Mouse (Mus musculus): ENCODE data around the gene Rapgef1.
"Not testable (repeated sequence)": the region's sequence is repeated elsewhere in the genome, so short reads cannot be mapped to it uniquely, and the experiment has no call there.

Rapgef1 gene

DNA sequence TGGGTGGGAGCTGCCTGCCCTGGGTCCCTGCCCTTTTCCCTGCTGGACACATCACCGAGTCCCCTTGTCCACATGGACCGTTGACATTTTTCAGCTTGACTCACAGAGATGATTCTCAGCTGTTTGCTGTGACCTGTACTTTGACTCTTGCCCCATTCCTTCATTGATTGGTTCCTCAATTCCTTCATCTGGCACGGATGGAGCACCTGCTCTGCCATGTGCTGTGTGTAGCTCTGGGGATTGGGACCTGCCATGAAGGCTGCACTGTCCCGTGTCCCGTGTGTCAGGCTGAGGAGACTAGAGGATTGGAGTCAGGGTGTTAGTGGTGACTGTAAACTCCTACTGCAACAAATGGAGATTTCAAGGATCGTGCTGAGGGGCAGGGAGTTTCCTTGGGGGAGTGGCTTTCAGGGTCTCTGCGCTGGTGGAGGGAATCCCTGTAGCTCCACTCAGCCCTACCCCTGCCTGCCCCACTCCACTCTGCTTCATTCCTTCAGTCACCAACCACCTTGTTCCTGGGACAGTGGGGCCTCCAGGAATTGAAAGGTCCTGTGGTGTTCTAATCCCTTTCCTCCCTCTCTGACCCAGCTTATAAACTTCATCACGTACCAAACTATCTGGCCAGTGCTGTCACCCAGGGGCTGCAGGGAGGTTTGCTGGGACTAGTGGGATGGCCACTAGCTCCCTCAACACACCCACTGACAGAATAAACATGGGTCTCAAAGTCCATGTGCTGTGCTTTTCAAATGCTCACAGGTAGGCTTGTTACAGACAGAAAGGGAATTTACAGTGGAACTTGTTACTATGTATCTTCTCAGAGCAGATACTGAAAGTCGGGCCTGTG is 3.9 kb downstream of the Rapgef1 start:
- DNase-seq (ENCODE audit: low spot score in 2 of 2): no peak

DNA sequence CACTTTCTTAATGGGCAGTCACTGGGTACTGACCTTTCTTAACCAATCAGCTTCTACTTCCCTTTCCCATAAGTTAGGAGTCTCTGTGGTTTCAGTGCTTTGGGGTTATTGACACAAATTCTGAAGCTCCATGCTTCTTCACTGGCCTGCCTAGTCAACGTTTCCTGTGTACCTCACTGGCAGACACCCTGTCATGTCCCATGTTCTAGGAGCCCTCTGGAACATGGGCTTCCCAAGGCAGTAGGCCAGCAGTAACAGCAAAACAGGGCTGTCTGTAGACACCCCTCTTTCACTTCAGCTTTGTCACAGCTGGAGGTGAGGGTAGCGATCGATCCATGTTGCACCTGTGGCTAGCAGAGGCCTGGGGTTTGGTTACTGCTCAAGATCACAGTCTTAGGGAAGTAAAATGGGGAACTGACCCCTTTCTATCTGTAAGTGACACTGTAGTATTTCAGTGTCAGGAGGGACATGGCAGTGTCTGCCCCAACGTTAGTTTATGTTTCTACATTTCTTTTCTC is 4.6 kb downstream of the Rapgef1 start:
- no peak for DNase-seq (ENCODE audit: low spot score in 2 of 2)

DNA sequence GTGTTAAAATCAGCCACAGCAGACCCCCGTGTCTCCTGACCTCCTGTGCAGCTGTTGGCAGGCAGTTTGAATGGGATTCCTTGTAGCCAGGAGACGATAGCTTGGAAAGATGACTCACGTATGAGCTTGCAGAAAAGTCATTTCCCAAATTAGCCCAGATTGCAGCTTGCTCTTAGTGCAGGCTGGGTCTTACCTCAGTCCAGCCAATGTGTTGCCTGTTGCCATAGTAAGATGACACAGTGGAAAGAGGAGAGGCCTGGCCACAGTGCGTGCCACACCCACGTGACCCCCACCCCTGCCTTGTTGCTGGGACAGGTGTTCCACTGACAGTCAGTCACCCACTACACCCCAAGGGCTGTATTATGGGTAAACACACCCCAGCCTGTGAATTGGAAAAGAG is 5.2 kb downstream of the Rapgef1 start:
- DNase-seq (ENCODE audit: low spot score in 2 of 2): no peak

DNA sequence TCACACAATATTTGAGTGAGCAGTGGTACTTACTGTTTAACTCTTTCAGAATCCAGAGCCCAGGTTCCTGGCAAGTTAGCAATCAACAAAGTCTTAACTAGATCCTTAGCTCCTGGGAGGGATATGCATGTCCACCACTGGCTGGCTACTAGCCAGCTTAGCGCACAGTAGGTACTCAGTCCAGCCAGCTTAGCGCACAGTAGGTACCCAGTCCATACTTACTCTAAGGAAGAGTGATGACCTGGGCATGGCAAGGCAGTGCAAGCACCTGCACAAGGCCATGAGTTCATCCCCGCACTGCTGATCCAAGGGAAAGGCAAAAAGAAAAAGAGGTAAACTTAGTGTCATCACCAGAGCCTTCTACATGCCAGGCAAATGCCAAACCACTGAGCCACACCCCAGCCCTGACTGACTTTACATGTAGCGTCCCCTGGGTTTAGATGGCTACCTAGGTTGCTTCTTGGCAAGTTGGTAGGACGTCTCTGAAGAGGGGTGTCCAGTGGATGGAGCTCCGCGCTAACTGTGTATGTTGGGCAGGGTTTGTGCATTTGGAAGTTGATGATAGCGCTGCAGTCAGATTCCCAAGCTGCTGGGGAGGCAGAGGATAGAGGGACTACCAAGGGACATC is 6.2 kb downstream of the Rapgef1 start:
- no peak for DNase-seq (ENCODE audit: low spot score in 2 of 2)

DNA sequence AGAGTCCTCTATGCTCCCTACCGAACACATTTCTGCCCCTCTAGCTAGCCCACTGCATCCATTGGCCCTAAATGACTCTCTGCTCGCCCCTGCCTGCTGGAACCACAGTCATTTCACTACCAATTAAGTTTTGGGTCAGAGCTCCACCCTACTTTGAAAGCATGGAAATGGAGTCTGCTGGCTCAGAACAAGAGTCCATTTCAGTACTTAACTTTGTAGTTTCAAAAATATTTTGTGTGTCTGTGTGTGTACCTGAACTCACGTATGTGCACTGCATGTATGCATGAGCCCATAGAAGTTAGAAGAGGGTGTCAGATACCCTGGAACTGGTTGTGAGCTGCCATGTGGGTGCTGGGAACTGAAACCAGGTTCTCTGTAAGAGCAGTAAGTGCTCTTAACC is 7.8 kb downstream of the Rapgef1 start:
- no peak for DNase-seq (ENCODE audit: low spot score in 2 of 2)

DNA sequence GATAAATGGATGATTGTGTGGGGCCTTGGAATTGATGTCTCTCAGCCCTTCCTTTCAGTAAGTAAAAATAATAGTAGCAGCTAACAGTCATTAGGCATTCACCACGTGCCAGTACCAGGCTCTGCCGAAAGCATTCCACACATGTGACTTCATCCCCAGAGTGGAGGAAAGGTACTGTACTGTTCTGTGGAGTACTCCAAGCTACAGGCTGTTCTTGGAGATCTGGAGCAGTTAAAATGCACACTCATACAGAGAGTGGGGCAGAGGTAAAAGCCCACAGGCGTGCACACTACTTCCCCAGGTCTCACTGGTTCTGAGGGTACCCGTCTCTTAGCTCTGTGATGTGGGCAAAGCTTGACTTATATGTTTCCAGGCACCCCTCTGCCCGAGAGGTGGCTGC is 8.7 kb downstream of the Rapgef1 start:
- no peak for DNase-seq (ENCODE audit: low spot score in 2 of 2)

DNA sequence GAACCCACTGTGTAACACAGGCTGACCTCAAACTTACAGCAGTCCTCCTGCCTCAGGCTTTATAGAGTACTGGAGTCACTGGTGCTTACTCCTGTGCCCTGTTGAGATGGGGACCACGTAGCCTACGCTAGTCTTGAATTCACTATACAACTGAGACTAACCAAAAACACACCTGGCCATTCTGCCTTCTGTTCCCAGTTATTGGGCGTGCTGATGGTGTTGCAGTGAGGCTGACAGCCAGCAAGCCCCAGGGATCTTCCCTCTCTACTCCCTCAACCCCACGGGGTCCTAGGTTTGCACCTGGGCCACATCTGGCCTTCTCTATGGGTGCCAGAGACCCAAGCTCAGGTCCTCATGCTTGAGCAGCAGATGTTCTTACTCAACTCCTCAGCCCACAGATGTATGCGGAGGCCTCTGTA is 9.3 kb downstream of the Rapgef1 start:
- no peak for DNase-seq (ENCODE audit: low spot score in 2 of 2)

DNA sequence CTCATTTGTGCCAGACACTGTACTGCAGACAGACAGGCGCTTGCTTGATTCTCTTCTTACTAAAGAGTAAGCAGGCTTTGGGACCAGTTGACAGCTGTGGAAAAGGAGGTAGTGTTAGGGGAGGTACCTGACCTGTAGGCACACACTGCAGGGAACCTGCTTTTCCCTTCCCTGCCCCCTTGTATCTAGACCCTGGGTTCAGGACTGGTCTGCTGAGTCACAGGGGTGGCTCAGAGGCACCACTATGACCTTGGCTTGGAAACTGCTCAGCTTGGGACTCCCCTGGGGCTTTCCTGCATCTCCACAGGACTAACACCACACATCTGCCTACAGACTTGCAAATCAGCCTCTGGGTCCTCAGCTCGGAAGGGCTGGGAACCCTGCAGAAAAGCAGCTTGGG is 9.8 kb downstream of the Rapgef1 start:
- no peak for DNase-seq (ENCODE audit: low spot score in 2 of 2)

DNA sequence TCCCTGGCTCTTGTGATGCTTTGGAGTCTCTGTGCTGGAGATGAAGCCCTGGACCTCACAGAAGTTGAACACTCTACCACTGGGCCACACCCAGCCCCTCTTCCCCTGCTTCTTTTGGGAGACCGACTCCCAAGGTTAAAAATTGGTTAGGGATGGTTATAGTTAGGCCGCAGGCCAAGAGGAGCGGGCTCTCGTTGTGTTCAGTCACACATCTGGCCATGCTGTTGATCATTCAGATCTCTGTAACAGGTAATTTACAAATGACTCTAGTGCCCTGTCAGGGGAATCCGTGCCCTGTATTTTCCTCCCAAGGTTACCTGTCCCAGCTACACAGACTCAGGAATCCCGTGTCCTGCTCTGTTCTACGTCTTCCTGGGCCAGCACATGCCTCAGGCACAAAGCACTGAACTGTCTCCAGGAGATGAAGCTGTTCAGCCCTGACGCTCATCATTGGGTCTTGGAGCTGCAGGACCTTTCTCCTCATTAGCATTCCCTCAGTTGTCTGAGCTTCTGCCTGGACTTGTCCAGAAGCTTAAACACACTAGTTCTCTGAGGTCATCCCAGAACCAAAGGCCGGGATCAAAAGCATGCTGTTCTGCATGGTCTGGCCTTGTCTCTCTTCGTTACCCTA is 10.7 kb downstream of the Rapgef1 start:
- no peak for DNase-seq (ENCODE audit: low spot score in 2 of 2)

DNA sequence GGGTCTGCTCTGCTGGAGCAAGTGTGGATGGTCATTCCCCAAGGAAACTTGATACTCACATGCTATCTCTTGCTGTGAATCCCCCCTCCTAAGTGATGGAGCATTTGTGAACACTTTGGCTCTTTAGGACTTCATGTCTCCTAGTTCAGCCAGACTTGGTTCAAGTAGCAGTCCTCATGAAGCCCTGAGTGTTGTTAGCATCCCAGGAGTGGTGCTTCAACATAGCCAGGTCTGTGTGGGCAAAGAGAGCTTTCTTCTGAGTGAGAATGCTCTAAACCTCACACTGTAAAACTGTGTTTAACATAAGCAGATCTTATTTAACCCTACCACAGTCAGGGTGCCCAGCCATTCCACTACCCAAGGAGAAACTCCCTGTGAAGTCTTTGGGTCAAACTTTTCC is 11.5 kb downstream of the Rapgef1 start:
- DNase-seq (ENCODE audit: low spot score in 2 of 2): no peak

DNA sequence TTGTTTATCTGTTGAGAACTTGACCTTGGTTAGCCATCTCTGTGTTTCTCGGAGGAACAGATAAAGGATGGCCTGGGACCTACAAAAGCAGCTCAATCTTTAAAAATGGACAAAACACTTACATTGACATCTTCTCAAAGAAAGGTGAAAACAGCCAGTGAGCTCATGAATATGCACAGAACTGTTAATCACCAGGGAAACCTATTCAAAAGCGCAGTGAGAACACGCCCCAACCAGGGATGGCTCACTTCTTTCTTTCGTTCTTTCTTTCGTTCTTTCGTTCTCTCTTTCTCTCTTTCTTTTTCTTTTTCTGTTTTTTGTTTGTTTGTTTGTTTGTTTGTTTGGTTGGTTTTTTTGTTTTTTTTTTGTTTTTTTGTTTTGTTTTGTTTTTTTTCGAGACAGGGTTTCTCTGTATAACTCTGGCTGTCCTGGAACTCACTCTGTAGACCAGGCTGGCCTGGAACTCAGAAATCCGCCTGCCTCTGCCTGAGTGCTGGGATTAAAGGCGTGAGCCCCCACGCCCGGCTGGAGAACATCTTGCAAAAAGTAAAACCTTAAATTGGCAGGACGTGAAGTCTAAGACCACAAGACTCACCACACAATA is 12.1 kb downstream of the Rapgef1 start:
- DNase-seq (ENCODE audit: low spot score in 2 of 2): not testable (repeated sequence)

DNA sequence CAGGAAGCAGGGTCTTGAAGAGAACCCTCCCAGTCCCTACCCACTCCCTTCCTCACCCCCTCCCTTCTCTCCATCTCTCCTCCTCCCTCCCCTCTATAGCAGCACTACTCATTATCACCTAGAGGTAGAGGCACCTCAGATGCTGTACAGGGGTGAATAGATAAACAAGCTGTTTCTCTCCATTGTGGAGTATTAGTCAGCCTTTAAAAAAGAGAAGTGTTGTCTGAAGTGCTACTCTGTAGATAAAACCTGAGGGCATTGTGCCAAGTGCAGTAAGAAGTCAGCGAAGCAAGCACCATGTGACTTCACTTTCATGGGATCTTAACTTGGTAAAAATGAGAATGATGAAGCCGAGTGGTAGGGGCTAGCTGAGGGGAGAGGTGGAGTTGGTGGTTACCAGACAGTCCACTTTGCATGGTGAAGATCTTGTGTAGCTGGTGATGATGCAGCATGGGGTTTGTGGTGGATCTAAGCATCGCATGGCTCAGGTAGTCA is 12.7 kb downstream of the Rapgef1 start:
- no peak for DNase-seq (ENCODE audit: low spot score in 2 of 2)

DNA sequence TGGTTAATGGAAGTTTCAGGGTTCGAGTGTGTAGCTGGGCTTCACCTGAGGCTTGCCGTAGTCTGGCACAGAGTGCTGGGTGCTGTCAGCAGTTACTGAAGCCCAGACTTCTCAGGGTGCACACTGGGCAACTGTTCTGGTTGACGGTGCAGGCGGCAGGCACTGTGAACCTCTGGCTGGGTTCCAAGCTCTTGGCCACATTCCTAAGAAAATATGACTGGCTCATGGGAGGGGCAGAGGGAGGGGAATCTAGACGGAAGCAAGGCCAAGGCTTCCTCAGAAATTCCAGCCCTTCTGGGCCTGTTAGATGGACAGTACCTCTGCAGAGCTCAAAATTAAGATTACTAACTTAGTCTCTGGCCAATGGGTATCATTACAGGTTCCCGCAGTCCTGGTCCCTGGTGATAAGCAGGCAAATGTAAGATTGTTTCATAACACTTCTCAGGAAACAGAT is 13.6 kb downstream of the Rapgef1 start:
- DNase-seq (ENCODE audit: low spot score in 2 of 2): peak; percentile 67 to 80

DNA sequence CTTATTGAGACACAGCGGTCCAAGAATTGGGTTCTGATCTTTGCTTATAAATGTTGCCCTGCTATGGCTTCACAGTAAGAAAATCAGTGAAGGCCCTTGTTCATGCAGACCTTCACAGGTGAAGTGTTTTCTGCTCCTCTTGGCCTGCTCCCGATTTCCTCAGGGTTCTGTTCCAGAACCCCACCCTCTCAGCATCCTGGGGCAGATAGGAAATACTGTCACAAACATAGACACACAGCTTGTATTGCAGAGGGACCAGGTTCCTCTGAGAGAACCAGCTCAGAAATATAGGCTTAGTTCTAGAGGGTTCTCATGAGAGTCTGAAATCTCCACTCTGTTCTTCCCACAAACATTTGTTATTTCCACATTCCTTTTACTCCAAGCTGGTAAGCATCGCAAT is 14.3 kb downstream of the Rapgef1 start:
- DNase-seq (ENCODE audit: low spot score in 2 of 2): no peak

DNA sequence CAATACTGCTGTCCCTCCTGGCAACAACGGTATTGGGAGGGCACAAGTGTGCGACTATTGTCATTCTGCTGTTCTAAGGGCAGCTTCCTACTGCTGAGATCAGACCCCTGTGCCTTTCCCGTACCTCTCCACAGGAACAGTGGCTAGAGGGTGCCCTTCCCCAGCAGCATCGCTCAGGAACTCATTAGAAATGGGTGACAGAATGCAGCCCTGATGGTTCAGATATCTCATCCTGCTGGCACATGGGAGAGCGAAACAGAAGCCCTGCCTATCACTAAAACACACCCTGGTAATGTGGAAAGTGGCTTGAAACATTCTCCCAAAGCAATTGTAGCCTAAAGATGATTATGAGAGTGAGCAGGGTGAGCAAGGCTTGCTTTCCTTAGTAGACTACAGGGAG is 15.0 kb downstream of the Rapgef1 start:
- no peak for DNase-seq (ENCODE audit: low spot score in 2 of 2)

DNA sequence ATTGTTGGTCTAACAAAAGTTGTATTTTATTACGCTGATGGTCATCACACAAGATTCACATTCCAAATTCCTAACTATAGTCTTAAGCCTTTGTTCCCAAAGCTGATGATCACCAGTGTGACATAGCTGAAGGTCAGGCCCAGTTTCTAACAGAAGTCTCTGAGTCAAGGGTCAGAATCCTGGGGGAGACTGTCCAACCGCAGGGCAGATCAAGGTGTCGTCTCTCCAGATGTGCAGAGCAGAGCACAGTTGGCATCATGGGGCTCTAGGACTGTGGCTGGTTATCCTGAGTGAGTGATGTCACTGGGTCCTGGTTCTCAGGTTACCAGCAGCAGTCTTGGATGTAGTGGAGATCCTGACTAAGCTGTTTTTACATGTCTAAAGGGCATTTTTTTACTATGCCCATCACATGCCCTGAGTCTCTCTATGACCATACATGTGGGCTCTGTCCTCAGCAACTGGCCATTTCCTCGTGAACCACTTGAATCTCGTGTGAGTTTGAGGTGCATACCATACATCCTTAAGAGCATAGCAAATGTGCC is 16.5 kb downstream of the Rapgef1 start:
- DNase-seq (ENCODE audit: low spot score in 2 of 2): no peak

DNA sequence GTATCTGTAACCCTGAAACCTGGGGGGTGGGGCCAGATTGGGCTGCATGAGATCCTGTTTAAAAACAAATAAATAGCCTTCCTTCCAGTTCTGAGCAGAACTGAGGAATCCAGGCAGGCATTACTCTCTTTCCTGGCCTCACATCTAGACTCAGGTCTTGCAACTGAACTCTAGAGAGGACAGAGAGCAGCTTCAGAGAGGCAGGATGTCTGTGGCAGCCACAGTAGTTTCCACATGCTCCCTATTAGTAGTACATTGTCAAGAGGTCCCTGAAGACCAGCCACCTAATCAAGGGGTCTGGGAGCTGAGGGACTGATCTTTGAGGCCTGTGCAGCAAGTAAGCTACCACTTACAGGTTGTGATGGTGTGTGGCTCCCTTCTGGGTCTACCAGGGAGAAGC is 18.0 kb downstream of the Rapgef1 start:
- DNase-seq (ENCODE audit: low spot score in 2 of 2): no peak

DNA sequence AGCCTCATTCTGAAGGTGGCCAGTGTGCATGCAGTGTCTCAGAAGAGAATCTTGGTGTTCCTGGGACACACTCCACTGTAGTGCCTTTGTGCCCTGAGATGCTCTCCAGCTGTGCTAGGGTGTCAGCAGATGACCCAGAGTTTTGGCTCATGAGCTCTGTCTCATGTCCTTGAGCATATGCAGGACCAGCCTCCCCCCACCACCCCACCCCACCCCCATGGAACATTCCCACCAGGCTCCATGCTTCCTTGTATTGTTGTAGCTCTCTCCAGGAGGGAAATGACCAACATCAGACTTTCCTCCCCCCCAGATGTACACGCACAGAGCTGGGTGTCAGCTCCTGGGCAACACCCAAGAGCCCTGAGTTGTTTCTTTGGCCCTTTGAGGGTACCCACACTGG is 19.9 kb downstream of the Rapgef1 start:
- DNase-seq (ENCODE audit: low spot score in 2 of 2): no peak

DNA sequence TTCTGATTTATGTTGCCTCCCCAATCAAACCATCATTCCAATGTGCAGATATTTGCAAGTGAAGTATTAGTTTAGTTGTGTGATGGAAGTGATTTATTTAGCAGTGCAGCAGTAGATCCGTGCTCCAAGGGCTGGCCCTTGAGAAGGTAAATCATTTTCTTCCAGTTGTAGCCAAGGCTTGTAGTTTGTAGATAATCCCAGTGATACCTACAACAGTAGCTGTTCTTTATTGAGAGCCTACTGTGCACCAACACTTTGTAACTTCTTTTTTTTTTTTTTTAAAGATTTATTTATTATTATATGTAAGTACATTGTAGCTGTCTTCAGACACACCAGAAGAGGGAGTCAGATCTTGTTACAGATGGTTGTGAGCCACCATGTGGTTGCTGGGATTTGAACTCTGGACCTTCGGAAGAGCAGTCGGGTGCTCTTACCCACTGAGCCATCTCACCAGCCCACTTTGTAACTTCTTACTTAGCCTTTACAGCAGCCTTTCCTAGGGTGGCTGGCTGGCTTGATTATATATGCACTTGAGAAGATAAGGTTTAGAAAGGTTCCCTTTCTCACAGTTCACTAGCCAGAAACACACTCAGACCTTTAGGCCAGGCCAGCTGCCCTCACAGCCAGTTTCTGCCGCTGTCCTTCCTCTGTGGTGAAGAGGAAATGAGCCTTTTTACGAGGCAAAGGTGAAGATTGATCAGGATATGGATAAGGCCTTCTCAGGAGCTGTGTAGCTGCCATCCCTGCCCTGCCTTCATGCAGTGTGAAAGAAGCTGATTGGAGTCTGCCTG is 20.6 kb downstream of the Rapgef1 start:
- DNase-seq (ENCODE audit: low spot score in 2 of 2): no peak

DNA sequence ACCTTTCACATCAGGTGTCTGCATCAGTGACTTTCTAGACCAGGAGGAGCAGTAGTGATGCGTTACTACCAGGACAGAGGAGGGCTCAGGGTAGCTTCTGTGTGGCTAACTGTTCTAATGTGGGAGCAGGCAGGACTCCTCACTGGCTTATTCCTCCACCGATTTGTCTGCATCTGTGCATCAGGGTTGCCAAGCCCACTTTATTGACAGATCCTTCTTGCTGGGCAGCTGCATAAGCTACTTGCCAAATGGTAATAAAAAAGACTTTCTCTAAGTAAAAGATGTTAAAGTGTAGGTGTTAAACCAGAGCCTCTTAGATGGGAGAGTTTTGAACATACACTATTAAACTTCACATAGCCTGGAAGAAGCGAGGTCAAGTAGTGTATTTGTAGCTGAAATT is 22.2 kb downstream of the Rapgef1 start:
- no peak for DNase-seq (ENCODE audit: low spot score in 2 of 2)

DNA sequence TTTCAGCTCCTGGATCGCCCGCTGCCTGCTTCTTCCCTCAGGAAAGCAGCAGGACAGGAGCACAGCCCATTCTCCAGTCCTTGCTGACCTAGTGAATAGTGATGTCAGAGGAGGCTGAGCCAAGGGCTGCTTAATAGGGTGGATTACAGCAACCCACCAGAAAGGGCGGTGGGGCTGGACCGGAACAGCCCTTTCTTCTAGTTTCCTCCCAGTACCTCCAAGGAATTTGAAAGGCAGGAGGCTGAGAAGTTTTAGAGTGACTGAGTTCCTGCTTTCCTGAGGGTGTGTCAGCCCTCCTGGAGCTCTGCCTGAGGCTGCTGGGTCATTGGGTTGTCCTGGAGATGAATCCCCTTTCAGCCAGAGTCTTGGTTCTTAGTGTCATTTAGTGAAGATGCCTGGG is 23.9 kb downstream of the Rapgef1 start:
- no peak for DNase-seq (ENCODE audit: low spot score in 2 of 2)
